Mouse (Mus musculus) testis, adult 2 months (tissue): ENCODE measurements at regions not wholly inside any gene's neighbourhood (a gene's known extent, or its start where the extent isn't known, plus 50 kb on each side); places are given as distances from the start of the nearest gene placed in this dataset.

Experiments
- H3K27ac ChIP-seq: fragments of 200-500 bp; 2 replicates; pipeline ENCODE4 v1.5.1; 2012; ENCODE audit warnings: low read depth, low read length; ENCODE audit not compliant: control insufficient read depth, insufficient read depth
- H3K27me3 ChIP-seq: fragments of 200-500 bp; 2 replicates; pipeline ENCODE4 v1.6.1; 2012; ENCODE audit warnings: mild to moderate bottlenecking, low read length, moderate library complexity; ENCODE audit not compliant: control insufficient read depth, insufficient read depth
- H3K36me3 ChIP-seq: fragments of 200-500 bp; 2 replicates; pipeline ENCODE4 v1.6.1; 2012; ENCODE audit warnings: mild to moderate bottlenecking, low read length; ENCODE audit not compliant: control insufficient read depth, insufficient read depth
- H3K4me1 ChIP-seq: fragments of 200-500 bp; 2 replicates; pipeline ENCODE4 v1.6.1; 2012; ENCODE audit warnings: low read length; ENCODE audit not compliant: control insufficient read depth, insufficient read depth
- H3K4me3 ChIP-seq: fragments of 200-500 bp; 2 replicates; pipeline ENCODE4 v1.5.1; 2012; ENCODE audit warnings: low read depth, mild to moderate bottlenecking, low read length, moderate library complexity, mixed read lengths; ENCODE audit not compliant: control insufficient read depth
- CTCF ChIP-seq: fragments of 200-500 bp; IDR thresholded peaks from 2 replicates; pipeline ENCODE4 v1.5.1; 2012; ENCODE audit warnings: low read depth, mild to moderate bottlenecking, inconsistent platforms, low read length, moderate library complexity; ENCODE audit not compliant: control insufficient read depth, insufficient read depth, insufficient replicate concordance
- POLR2A ChIP-seq: fragments of 200-500 bp; IDR thresholded peaks from 2 replicates; pipeline ENCODE4 v1.6.1; 2012; ENCODE audit warnings: low read depth, mild to moderate bottlenecking, inconsistent platforms, low read length, moderate library complexity; ENCODE audit not compliant: control insufficient read depth

- TF ChIP-seq POLR2A (no peak), CTCF (no peak)
- Histone ChIP-seq H3K4me1 (no peaks in the 10 kb centered on the region), H3K27ac (no peak overlapping the region), H3K4me3 (no peak overlapping the region), H3K36me3 (no peaks in the 10 kb centered on the region), H3K27me3 (no peaks in the 10 kb centered on the region)
Measured at GRCm38 (mm10) chr14:120661111-120661510, 182.9 kb downstream of the Rap2a start.

- TF ChIP-seq CTCF = no peak
- no peak for TF ChIP-seq POLR2A
Measured at GRCm38 (mm10) chr14:120669665-120670064, 191.4 kb downstream of the Rap2a start.

GRCm38 (mm10) chr14:120675752-120676151, 197.5 kb downstream of the Rap2a start:
- Histone ChIP-seq H3K4me3 (no peak overlapping the region), H3K27ac (no peak overlapping the region), H3K27me3 (no peaks in the 10 kb centered on the region), H3K4me1 (no peaks in the 10 kb centered on the region; the same call in 1 of the 2 replicates), H3K36me3 (no peaks in the 10 kb centered on the region)
- no peak for TF ChIP-seq POLR2A
- no peak for TF ChIP-seq CTCF

More at GRCm38 (mm10) chr14:120669665-120670064, 191.4 kb downstream of the Rap2a start:
- Histone ChIP-seq H3K4me1 (no peaks in the 10 kb centered on the region), H3K4me3 (no peak overlapping the region), H3K27ac (no peak overlapping the region), H3K36me3 (no peaks in the 10 kb centered on the region), H3K27me3 (no peaks in the 10 kb centered on the region)

- no peak overlapping the region for H3K27ac ChIP-seq
Measured at GRCm38 (mm10) chr14:120678533-120678932, 200.3 kb downstream of the Rap2a start.

GRCm38 (mm10) chr14:120679072-120679471, 200.8 kb downstream of the Rap2a start:
- Histone ChIP-seq H3K27ac (no peak overlapping the region), H3K4me1 (no peaks in the 10 kb centered on the region; the same call in 1 of the 2 replicates), H3K4me3 (no peak overlapping the region), H3K36me3 (no peaks in the 10 kb centered on the region), H3K27me3 (no peaks in the 10 kb centered on the region)
- no peak for TF ChIP-seq POLR2A
- TF ChIP-seq CTCF = no peak

More at GRCm38 (mm10) chr14:120678533-120678932, 200.3 kb downstream of the Rap2a start:
- H3K4me1 ChIP-seq = no peaks in the 10 kb centered on the region; the same call in 1 of the 2 replicates
- TF ChIP-seq CTCF (no peak), POLR2A (no peak)
- no peaks in the 10 kb centered on the region for H3K27me3 ChIP-seq
- no peak overlapping the region for H3K4me3 ChIP-seq
- no peaks in the 10 kb centered on the region for H3K36me3 ChIP-seq

GRCm38 (mm10) chr14:120680272-120680671, 202.0 kb downstream of the Rap2a start:
- no peak overlapping the region for H3K27ac ChIP-seq
- TF ChIP-seq CTCF = no peak
- no peak for TF ChIP-seq POLR2A

GRCm38 (mm10) chr14:120685263-120685662, 207.0 kb downstream of the Rap2a start:
- no peaks in the 10 kb centered on the region for H3K27me3 ChIP-seq
- H3K27ac ChIP-seq = no peak overlapping the region
- no peak for TF ChIP-seq CTCF
- no peak for TF ChIP-seq POLR2A
- H3K4me3 ChIP-seq = no peak overlapping the region
- peaks cover 4% of the 10 kb centered on the region for H3K4me1 ChIP-seq
- H3K36me3 ChIP-seq = no peaks in the 10 kb centered on the region

More at GRCm38 (mm10) chr14:120680272-120680671, 202.0 kb downstream of the Rap2a start:
- Histone ChIP-seq H3K36me3 (no peaks in the 10 kb centered on the region), H3K4me1 (peaks cover 2% of the 10 kb centered on the region), H3K4me3 (no peak overlapping the region), H3K27me3 (no peaks in the 10 kb centered on the region)
